Mouse (Mus musculus) cerebellum, adult (tissue): ENCODE results near the gene Ifit1.
A peak's percentile ranks its signal among the peaks of the same experiment; 100 is the strongest.

ENCODE experiments used
- ATAC-seq: cut with Nextera tagmentation; 2 replicates; pipeline ENCODE4 v1.9.2; 2017; ENCODE audit warnings: mild to moderate bottlenecking, moderate library complexity, mixed read lengths; ENCODE audit not compliant: insufficient number of reproducible peaks, low FRiP score, low TSS enrichment

Ifit1 gene

DNA sequence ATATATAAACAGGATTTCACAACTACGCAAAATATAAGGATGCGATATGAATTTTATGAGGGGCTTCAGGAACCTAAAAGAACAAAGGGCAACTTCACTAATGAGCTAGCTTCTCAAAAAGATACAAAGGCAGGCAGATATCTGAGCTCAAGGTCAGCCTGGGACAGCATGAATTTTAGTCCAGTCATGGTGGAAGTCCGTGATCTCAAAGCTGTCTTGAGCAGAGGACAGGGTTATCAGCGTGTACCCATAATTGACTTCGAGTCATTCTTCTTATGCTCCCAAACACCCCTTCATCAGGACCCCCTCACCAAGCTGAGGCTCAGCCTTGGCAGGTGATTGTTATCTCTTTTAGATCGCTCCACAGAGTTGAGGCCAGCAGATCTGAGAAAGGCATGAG lies 10.3 kb downstream of the Ifit1 start:
- no peak for ATAC-seq

DNA sequence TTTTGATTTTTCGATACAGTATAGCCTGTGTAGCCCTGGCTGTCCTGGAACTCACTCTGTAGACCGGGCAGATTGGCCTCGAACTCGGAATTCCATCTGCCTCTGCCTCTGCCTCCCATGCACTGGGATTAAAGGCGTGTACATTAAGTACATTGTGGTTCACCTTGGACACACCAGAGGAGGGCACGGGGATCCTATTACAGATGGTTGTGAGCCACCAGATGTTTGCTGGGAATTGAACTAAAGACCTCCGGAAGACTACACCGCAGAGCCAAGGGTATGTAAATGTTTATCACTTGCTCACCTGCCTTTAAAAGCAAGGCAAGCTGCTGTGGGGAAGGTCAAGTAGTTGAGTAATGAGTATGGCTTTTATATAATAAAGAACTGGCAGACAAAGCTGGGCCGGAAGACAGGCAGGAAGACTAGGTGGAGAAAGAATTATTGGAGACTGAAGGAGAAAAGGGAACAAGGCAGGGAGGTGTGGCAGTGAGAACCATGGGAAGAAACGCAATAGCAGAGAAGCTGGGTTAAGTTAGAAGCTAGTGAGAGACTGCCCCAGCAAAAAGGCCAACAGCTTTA lies 14.6 kb downstream of the Ifit1 start:
- ATAC-seq: no peak

DNA sequence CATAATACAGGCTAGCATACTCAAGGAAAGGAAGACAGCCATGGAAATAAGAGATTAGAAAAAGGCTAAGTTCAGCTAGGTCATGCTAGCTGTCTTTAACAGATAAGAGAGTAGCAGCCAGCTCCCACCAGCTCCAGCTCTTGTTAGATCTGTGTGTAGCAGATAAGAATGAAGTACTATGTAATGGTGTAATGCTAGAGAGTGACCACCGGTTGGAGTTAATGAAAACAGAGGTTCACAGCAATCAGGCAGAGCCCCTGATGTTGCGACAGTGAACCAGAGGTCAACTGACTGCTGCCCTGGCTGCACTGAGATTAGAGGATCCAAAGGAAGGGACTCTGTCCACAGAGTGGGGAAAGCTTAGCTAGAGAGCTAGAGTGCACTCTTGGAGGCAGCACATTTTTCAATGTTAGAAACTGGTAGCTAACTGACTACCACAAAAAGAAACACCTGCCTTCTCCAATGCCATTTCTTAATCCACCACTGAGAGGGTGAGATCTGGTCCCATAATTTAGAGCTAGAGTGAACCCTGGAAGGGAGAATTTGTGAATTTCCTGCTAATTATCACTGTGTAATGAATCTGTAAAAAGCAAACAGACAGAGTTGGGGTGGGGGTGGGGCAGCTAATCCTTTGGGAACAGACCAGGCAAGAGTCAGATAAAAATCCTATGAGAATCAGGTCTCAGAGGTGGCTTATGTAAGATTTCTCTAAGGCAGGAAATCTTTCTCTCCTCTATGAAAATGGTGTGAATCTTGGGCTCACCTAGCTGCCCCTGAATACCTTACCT lies 16.0 kb downstream of the Ifit1 start:
- no peak for ATAC-seq

DNA sequence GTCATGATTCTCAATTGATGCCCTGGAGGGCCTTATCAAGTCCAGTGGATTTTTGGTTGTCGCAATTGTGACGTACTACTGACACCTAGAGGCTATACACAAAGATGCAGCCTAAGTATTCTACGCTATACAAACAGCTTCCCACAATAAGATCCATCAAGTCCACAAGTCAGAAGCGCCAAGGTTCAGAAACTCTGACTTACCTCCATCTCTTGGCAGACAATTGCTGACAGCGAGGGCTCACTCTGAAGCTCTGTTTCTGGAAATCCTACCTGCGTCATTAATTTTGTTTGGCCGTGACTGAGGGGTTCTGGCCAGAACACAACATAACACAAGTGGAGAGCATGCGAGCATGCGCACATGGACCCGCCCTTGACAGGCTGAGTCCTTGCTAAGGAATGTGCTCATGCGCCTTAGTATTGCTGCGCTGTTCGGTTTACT lies 21.4 kb downstream of the Ifit1 start:
- ATAC-seq: peak; percentile 94

DNA sequence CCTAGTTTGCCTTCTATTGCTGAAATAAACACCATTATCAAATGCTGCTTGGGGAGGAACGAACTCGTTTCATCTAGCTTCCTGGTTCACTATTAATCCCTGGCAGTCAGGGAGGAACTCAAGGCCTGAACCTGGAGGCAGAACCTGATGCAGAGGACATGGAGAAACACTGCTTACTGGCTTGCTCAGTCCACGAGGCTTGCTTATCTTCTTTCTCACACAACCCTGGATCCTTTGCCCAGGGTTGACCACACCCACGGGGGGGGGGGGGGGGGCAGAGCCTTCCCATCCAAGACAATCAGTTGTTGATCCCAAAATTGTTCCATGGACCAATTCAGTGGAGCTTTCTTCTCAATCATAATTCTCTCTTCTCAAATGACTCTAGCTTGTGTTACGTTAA lies 22.1 kb downstream of the Ifit1 start:
- no peak for ATAC-seq

DNA sequence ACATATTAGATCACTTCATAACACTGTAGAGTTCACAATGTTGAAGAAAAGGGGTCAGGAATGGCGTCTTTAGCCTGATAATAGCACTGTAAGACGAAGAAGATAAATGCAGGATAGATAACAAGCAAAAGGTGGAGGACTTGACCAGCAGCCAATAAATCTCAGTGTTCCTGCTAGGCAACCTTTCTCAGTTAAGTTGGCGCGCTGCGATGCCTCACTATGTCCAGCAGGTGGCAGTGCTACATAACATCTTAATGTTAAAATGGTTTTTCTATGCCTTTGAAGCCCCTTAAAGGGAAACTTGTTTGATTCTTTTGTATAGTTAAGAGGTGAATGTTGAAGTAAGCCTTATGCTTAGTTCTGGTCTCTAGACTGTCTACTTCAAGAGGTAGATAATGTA lies 25.5 kb downstream of the Ifit1 start:
- peak; percentile 15; the same call in 1 of the 2 replicates for ATAC-seq

DNA sequence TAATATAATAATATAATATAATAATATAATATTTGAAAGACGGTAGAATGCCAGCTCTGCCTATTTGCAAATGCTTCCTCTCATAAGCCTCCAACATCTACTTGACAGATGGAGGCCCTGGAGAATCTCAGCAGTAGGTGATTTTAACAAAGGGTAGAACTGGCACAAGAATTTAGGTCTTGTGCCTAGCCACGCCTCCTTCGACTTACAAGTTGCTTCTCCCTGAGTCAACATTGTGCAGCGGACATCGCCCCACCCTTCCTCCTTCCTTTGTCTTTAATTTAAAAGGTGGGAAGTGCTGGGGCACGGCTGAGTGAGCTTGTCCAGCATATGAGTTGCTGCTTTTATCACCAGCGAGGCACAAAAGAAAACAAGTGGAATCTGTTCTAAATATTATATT lies 32.8 kb downstream of the Ifit1 start:
- ATAC-seq: peak; percentile 76

DNA sequence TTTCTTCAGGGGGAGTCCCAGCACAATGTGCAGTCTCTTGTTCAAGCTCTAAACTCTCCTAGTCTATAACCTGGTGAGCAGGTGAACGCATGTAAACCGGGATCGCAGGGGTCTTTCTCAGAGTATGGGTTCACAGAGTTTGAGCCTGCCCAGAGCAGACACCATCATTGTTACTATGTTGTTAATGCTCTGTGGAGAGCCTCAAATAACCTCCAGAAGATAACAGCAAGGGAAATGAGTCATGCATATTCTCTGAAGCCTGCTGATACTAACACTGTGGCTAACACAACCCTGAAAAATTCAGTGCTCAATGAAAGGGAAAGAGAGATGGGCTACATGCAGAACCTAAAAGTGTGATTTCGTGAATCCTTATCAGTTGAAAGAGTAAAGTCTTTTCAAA lies 37.8 kb downstream of the Ifit1 start:
- ATAC-seq: no peak

DNA sequence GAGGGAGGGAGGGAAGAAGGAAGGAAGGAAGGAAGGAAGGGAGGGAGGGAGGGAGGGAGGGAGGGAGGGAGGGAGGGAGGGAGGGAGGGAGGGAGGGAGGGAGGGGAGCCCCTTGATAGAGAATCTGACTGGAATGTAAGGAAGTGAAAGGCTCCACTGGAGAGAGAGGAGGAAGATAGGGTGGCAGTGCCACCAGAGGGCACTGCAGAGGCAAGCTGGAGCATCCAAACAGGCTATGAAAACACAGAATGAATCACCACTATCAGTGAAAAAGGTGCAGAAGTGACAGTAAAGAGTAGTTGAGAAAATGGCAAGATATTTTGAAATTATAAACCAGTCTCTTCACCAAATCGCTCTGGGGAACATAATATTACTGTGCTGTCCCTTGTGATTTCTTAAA lies 44.2 kb downstream of the Ifit1 start:
- peak; percentile 56; the same call in 1 of the 2 replicates for ATAC-seq

DNA sequence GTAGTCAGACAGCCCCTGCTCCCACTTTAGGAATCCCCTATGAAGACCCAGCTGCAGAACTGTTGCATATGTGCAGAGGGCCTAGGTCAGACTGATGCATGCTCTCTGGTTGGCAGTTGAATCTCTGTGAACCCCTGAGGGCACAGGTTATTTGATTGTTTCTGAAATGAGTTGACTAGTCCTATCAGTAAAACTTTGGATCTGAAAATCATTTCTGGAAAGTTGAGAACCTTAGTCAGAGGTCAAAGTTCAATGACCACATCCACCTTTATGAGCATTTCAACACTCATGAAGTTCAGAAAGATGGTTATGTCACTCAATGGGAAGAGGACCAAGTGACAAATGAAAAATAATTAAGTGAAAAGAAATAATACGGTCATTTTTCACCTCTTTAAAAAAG lies 44.9 kb downstream of the Ifit1 start:
- ATAC-seq: no peak

DNA sequence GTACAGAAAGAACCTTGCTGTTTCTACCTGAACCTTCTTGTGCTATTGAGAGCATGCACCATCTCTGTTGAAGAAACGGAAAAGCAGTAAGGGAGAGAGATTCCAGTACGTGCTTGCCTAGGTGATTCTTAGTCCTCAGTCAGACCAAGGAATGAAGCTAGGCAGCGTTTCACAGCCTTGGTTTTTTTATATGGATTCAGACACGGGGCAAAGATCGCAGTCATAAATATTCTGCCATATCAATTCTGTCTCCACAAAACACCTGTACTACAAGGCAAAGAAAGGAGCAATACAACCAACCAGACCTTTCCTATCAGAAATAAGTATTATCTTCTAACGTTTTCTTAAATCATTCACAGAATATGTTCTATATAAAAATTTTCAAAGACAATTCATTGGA lies 50.7 kb downstream of the Ifit1 start:
- ATAC-seq: no peak

DNA sequence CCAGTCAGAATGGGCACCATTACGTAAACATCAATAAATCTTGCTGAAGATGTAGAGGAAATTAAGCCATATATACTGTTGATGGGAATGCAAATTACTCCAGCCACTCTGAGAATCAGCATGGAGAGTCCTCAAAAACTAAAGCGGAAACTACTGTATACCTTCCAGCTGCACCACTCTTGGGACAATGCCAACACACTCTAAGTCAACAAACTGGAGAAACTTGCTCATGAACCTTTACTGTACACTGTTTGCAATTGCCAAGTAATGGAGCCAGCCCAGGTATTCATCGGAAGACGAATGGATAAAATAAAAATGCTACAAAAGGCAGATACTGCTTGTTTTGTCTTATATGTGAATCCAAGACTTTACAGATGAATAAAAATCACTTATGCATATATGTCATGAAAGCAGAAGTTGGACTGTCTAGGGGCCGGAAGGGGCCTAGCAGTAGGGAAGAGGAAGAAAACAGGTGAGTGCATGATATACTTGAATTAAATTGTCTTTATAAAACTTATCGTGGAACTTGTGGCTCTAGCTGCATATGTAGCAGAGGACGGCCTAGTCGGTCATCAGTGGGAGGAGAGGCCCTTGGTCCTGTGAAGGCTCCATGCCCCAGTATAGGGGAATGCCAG lies 55.8 kb downstream of the Ifit1 start:
- ATAC-seq: no peak

DNA sequence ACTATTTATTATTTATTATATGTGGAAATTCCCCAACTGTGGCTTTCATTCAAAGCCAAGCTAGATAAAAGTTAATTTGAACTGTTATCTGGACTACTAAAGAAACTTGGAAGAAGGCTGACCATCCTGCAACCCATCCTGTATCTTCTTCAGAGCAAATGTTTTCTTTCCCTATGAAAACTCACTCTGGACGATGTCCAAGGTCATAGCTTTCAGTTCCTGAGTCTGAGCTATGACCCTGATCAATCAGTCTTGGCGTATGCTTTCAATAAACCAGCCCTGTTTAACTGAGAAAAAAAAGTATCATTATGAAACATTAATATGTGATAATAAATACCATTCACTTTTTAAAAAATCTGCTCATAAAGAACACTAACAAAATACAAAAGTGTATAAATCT lies 56.8 kb downstream of the Ifit1 start:
- no peak for ATAC-seq

DNA sequence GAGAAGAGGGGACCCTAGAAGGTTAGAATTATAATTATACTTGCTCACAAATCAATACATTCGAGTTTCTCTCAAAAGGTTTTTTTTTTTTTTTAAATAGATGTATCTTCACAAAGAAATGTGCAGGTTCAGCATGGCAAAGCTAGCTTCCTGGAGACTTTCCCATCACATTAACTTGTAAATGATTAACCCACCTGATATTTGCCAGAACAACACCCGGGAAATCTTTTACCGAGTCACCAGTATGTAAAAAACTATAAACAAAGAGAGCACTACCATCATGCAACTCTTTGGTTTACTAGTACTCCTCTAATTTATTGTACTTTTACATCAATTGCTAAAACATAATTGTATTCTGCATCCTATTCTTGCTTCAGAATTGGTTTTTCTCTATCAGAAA lies 57.8 kb downstream of the Ifit1 start:
- ATAC-seq: no peak

DNA sequence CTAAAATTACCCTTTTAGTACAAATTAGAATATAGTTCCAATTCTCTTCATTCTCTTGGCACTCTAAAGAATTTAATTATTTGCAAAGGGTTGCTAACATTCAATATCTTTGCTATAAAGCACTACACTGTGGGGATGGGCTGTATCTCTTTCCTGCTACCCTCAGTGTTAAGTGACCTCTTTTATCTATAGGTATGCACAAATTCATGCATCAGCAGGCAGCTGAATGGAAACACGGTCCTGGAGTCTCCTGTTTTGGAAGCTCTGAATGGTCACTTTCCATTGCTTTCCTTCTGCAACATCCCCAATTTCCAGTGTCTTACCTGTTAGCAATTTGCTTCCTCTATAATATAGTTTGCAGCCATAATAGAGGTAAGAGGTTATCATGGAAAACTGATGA lies 58.2 kb downstream of the Ifit1 start:
- ATAC-seq: no peak

DNA sequence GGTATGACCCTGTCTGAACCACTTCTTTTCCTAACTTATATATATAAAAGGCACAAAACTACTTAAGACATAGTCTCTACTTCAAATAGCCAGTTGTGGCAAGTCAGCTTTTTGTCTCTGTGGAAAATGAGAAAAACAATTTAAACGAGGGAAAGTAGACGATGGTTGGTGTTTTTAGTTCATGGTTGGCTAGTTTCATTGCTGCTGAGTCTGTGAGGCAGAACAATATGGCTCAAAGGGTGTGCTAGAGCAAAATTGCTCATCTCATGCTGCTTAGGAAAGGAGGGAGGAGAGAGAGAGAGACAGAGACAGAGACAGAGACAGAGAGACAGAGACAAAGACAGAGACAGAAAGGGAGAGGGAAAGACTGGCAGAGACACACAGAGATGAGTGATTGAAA lies 58.6 kb downstream of the Ifit1 start:
- no peak for ATAC-seq
